Mouse (Mus musculus) splenic B cell, adult 2 months (primary cell): ENCODE data around the gene Colq.

Experiments
- DNase-seq: peaks from one replicate; pipeline ENCODE4 v3.0.0-alpha.2; 2011; ENCODE audit warnings: low read depth, low spot score
- H3K27me3 ChIP-seq: 2 replicates; pipeline ENCODE4 v1.6.1; 2012; ENCODE audit warnings: mild to moderate bottlenecking, low read length, moderate library complexity, mixed read lengths; ENCODE audit not compliant: control insufficient read depth, poor library complexity, insufficient read depth, severe bottlenecking
- H3K36me3 ChIP-seq: 2 replicates; pipeline ENCODE4 v1.6.1; 2012; ENCODE audit warnings: mild to moderate bottlenecking, low read length, moderate library complexity, mixed read lengths; ENCODE audit not compliant: control insufficient read depth, poor library complexity, insufficient read depth, severe bottlenecking

The Colq gene

GRCm38 (mm10) chr14:31564452-31565179, 26.5 kb downstream of the Colq start:
- Histone ChIP-seq H3K36me3 (no peaks in the 10 kb centered on the region), H3K27me3 (no peaks in the 10 kb centered on the region)
- no peak for DNase-seq

GRCm38 (mm10) chr14:31560886-31561285, 30.3 kb downstream of the Colq start:
- Histone ChIP-seq H3K27me3 (no peaks in the 10 kb centered on the region), H3K36me3 (no peaks in the 10 kb centered on the region)
- DNase-seq: no peak

- DNase-seq: no peak
- Histone ChIP-seq H3K36me3 (no peaks in the 10 kb centered on the region), H3K27me3 (no peaks in the 10 kb centered on the region)
Measured at GRCm38 (mm10) chr14:31559216-31559615, 31.9 kb downstream of the Colq start.

- DNase-seq: no peak
- Histone ChIP-seq H3K27me3 (no peaks in the 10 kb centered on the region), H3K36me3 (no peaks in the 10 kb centered on the region)
Measured at GRCm38 (mm10) chr14:31557784-31558183, 33.4 kb downstream of the Colq start.

GRCm38 (mm10) chr14:31557273-31557672, 33.9 kb downstream of the Colq start:
- no peak for DNase-seq
- H3K36me3 ChIP-seq: no peaks in the 10 kb centered on the region
- H3K27me3 ChIP-seq: no peaks in the 10 kb centered on the region

- Histone ChIP-seq H3K27me3 (no peaks in the 10 kb centered on the region), H3K36me3 (no peaks in the 10 kb centered on the region)
- DNase-seq: no peak
Measured at GRCm38 (mm10) chr14:31556526-31557260, 34.5 kb downstream of the Colq start.

- Histone ChIP-seq H3K27me3 (no peaks in the 10 kb centered on the region), H3K36me3 (no peaks in the 10 kb centered on the region)
- peak; percentile 44 for DNase-seq
Measured at GRCm38 (mm10) chr14:31555963-31556434, 35.1 kb downstream of the Colq start.

GRCm38 (mm10) chr14:31555021-31555420, 36.1 kb downstream of the Colq start:
- no peaks in the 10 kb centered on the region for H3K27me3 ChIP-seq
- DNase-seq: no peak
- H3K36me3 ChIP-seq: no peaks in the 10 kb centered on the region

GRCm38 (mm10) chr14:31543885-31544442, 47.2 kb downstream of the Colq start:
- no peak for DNase-seq
- no peaks in the 10 kb centered on the region for H3K27me3 ChIP-seq
- no peaks in the 10 kb centered on the region for H3K36me3 ChIP-seq

- Histone ChIP-seq H3K27me3 (no peaks in the 10 kb centered on the region), H3K36me3 (no peaks in the 10 kb centered on the region)
- peak; percentile 44 for DNase-seq
Measured at GRCm38 (mm10) chr14:31537298-31537697, 53.8 kb downstream of the Colq start.

- no peak for DNase-seq
- no peaks in the 10 kb centered on the region for H3K27me3 ChIP-seq
- no peaks in the 10 kb centered on the region for H3K36me3 ChIP-seq
Measured at GRCm38 (mm10) chr14:31532656-31533055, 58.5 kb downstream of the Colq start.

GRCm38 (mm10) chr14:31531506-31532148, 59.5 kb downstream of the Colq start:
- DNase-seq: peak; percentile 77
- Histone ChIP-seq H3K36me3 (no peaks in the 10 kb centered on the region), H3K27me3 (no peaks in the 10 kb centered on the region)

- Histone ChIP-seq H3K27me3 (no peaks in the 10 kb centered on the region), H3K36me3 (no peaks in the 10 kb centered on the region)
- DNase-seq: no peak
Measured at GRCm38 (mm10) chr14:31530847-31531246, 60.3 kb downstream of the Colq start.

- no peaks in the 10 kb centered on the region for H3K27me3 ChIP-seq
- no peak for DNase-seq
- H3K36me3 ChIP-seq: no peaks in the 10 kb centered on the region
Measured at GRCm38 (mm10) chr14:31525040-31525810, 65.9 kb downstream of the Colq start.
